Mouse (Mus musculus): ENCODE measurements around the gene Rpp25l.

- TF ChIP-seq CTCF (IDR thresholded peaks at IDR 0.05; ENCODE audit: low read depth, low read length) (no peak), POLR2A (IDR thresholded peaks at IDR 0.05; ENCODE audit: extremely low read depth, insufficient read depth, low read length) (no peak)
These were observed 41.5 kb upstream of the Rpp25l start, which contains the start of gene Galt for GRCm38 (mm10) chr4:41754797-41755337.

Measured in liver, adult 2 months (tissue).